Mouse (Mus musculus): Measurements from ENCODE around the gene Ranbp3. TPM values are rescaled to one million over a fixed set of nuclear protein-coding genes. Genes with fewer than 3 reads are reported as not detected.

Gene Ranbp3
- 131 and 144 TPM in 2 replicates for polyA plus RNA-seq (2012)

DNA sequence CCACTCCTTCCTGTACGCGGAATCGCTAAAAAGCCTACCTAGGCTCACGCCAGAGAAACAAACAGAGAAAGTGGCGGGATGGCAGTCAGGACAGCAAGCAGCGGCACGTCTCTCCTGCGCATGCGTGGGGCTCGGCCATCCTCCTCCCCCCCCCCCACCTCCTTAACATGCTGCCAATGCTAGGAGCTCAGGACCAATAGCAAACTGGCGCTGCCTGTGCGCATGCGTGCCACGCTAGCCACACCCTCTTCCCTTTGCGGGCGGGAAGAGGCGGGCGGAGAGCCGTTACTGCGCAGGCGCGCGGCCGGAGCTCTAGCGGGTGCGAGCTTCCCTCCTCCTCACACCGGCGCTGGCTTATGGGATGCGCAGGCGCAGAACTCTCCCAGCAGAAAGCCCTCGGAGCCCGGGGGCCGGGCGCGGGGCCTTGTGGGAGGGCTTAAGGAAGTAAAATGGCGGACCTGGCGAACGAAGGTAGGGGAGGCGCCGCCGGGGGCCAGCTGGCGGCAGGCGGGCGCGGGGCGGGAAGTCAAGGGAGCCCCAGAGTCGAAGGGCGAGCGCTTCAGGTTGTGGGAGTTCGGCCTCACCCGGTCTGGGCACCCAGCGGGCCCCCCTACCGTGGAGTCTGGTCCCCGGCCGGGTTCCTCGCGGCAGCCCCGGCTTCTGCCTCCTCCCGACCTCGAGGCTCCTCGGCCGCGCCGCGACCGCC is at the start of gene Ranbp3:
Gene Ranbp3 (plus strand): TSS at position 354 of the 706 bp plus-strand sequence.
- TF ChIP-seq GATA1 (IDR thresholded peaks at IDR 0.05; ENCODE audit: low read length) = no peak

DNA sequence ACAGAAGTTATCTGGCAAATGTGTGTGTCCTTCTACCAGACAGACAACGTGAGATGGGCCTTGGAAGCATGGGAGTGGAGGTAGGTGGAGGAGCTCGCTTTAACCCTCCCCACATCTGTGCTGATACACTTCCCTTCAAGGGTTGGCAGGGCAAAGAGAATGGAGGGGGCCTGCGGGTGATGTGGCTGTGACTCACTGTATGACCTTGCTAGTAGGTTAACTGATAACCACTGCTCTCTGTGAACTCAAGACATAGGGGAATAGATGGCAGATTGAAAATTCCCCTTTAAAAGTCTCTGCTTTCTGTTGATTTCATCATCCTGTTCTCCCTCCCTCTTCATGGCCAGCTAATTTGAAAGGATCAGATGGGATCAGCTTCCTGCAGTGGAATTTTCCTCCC is 47.6 kb upstream of the Ranbp3 start:
- TF ChIP-seq GATA1 (IDR thresholded peaks at IDR 0.05; ENCODE audit: low read length) = no peak

DNA sequence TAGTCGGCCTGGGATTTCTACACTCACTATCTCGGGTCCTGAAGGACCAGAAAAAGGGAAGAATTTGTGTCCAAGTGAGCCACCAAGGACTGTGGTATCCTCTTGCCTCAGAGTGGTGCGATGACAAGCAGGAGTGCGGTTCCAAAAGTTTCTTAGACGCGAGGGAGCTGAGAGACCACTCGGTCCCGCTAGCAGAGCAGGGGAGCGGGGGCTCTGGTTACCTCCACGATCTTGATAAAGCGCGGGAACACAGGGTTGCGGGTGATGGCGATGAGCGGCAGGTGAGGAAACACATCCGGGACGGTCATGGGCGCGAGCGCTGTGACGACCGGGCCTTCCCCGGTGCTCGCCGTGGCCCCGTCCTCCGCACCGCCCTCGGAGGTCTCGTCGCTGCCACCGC is 46.8 kb upstream of the Ranbp3 start:
- TF ChIP-seq GATA1 (IDR thresholded peaks at IDR 0.05; ENCODE audit: low read length) = no peak

DNA sequence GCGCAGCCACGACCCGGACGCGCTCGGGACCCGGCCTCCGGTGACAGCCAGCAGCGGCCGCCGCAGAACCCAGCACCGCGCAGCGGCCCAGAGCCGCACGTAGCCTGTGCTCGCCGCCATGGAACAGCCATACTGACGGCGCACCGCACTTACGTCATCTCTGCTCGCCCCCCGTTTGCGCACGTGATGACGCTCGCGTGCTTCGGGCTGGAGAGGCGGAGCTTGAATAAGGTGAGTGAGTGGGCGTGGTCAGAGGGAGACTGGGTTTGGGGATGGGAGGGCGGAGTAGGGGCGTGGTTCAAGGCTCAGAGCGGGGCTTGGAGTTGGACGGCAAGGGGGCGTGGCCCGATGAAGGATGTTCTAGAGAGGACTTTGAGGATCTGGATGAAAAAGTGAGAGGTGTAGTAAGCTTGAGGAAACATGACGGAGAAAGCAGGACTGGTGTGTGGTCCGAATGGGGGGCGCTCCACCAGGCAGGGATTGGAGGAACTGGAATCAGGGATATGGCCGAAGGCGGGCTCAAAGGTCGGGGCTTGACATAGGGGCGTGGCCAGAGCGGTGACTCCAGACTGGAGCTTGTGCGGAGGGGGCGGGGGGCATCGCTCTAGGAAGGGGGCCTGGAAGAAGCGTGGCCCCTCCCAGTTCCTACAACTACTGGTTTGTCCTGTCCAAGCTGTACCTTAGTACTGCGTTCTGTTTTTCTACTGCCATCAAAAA is 46.2 kb upstream of the Ranbp3 start, which contains the start of gene Lonp1:
Gene Lonp1 (minus strand): TSS at position 134 of the 717 bp plus-strand sequence.
- no peak for TF ChIP-seq GATA1 (IDR thresholded peaks at IDR 0.05; ENCODE audit: low read length)

DNA sequence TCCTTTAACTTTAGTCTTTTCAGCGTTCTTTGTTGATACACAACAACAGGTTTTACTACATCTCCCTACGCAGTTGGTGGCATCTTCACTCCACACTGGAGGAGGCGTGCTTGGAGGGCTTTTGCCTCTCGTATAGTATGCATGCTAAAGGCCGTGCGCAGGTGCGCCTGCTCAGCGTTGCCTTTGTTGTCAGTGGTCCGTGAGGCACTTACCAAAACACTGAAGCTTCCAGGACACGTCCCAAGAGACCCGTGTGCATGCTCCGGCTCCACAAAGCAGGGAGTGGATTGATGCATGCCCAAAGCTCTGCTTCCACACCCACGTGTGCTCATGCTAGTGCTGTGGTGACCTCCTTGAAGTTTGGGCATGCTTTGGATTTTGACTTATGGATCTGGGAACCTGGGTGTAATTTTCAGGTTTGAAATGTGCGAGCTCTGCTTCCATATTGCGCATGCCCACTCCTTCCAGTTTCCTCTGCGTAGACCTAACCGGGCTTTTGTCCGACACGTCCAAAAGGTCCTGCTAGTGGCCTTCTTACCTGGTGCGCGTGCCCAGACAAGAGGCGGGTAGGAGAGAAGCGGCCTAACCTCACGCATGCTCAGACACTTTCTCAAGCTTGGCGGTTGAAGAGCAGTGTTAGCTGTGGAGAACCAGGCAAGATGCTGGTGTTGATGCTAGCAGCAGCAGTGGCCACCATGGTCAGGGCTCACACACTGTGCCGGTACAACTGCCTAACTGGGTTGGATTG is 45.4 kb upstream of the Ranbp3 start, which contains the start of gene Catsperd:
Gene Catsperd (plus strand): TSS at position 614 of the 748 bp plus-strand sequence.
- TF ChIP-seq GATA1 (IDR thresholded peaks at IDR 0.05; ENCODE audit: low read length) = no peak

DNA sequence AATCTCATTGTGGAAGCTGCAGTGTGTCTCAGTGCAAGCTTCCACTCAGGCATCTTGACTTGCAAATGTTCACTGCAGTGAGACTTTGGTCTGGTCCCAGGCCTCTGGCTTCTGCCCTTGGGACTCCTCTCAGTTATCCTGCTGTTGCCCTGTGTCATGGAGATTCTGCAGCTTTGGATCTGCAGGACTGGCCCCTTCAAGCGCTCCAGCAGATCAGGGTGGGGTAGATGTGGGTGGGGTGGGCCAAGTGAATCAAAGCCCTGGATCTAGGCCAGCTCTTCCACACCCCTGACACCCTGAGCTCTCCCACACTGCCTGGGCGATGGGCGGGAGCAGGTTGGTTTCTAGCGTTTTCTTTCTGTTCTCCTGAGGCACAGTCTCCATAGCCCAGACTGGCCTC is 41.3 kb upstream of the Ranbp3 start:
- TF ChIP-seq GATA1 (IDR thresholded peaks at IDR 0.05; ENCODE audit: low read length) = no peak

DNA sequence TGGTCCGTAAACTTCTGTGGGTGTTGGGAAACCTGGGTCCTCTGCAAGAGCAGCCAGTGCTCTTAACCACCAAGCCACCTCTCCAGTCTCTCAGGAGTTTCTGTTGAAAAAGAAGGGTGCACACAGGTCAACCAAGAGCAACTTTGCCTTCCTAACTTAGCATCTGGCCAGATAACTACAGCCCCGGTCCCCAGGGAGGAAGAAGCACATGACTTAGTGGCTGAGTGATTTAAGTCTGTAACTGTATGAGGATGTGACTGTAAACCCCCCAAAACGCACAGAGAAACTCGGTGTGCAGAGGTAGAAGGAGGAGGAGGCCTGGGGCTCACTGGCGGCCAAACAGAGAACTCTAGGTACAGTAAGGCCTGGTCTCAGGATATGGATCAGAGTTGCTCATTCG is 39.1 kb upstream of the Ranbp3 start:
- no peak for TF ChIP-seq GATA1 (IDR thresholded peaks at IDR 0.05; ENCODE audit: low read length)

DNA sequence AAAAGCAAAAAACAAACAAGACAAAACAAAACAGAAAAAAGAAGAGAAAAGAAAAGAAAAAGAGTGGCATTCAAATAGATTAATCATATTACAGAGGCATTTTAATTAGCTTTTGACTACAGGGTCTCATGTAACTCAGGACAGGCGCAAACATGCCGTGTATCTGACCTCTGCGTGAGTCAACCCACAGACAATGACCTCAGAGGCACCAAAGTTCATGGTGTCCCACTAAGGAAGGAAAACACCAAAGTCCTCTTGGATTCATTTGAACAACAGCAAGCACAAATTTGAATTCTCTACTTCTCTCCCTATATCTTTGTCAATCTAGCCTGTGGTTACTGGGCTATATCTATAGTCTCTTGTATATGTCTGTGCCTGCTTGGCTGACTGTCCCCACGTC is 29.9 kb upstream of the Ranbp3 start:
- TF ChIP-seq GATA1 (IDR thresholded peaks at IDR 0.05; ENCODE audit: low read length) = no peak

DNA sequence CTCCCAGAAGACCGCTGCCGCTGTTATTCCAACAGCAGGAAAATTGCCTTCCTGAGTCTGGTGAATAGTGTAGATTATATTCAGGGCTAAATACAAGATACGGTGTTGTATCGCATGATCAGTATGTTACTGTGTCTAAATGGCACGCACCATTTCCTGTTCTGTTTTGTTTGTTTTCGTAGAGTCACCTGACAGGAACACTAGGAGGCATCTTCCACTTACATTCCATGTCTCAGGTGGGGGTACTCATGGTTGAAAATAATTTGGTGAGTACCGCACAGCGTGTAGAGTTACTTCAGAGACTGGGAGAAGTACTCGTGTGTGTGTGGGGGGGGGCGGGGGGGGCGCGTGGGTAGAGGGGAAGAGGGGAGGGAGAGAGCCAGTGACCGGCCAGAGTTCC is 25.5 kb upstream of the Ranbp3 start:
- no peak for TF ChIP-seq GATA1 (IDR thresholded peaks at IDR 0.05; ENCODE audit: low read length)

DNA sequence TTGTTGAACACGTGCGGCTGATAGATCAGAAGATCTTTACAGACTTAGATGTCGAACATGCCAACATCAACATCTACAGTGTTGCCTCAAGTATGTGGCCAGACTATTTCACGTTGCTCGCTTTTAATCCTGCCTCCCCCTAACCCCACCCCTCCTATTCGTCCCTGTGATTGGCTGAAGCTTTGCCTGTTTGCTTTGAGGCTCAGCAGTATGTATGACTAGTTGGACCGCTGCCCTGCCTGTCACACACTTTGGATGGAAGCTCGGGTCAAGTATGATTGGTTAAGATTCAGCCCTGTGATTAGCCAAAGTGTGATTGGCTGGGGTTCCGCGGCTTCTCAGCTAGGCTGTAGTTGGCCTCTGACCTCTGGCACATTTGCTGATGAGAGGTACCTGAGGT is 21.3 kb upstream of the Ranbp3 start:
- TF ChIP-seq GATA1 (IDR thresholded peaks at IDR 0.05; ENCODE audit: low read length) = no peak

DNA sequence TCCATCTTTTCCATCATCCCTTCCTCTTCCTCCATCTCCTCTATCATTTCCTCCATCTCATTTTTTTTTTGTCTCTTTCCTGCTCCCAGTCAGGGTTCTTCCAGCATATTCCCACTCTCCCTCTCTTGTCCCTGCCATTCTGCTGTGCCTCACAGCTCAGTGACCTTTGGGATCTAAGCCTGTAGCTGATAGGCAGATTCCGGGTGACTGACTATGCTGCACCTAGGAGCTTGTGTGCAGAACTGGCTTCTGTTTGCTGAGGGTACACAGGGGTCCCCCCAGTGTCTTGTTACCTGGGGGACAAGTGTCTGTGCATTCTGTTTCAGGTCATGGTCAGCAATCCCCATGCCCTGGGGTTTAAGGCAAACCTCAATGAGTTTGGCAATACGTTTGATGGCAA is 18.3 kb upstream of the Ranbp3 start:
- TF ChIP-seq GATA1 (IDR thresholded peaks at IDR 0.05; ENCODE audit: low read length) = no peak

DNA sequence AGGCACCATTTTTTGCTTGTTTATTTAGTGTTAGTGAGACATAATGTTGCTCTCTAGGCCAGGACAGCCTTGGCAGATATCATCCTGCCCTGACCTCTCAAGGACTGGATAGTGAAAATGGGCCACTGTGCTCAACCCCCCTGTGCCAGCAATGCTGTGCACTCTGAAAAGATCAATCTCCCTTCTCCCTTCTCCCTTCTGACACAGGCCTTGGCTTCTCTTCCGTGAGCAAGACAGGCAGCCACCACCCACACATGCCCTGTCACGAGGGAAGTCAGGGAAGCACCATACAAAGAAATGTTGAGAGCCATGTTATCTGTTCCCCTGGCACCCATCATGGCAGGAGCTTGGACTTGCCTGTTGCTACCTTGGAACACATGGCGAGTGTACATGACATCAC is 17.8 kb upstream of the Ranbp3 start:
- no peak for TF ChIP-seq GATA1 (IDR thresholded peaks at IDR 0.05; ENCODE audit: low read length)

DNA sequence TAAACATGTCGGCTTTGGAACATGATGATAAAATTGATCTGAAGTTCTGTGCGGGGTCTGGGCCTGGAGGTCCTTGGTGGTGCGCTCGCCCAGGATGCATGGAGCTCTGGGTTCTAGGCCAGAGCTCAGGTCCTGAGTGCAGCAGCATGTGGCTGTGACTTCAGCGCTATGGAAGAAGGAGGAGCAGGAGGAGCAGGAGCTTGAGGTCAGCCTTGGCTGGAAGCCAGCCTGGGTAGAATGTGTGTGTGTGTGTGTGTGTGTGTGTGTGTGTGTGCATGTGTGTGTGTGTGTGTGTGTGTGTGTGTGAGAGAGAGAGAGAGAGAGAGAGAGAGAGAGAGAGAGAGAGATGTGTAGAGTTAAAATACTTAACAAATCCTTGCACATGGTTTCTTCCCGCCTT is 16.9 kb upstream of the Ranbp3 start:
- TF ChIP-seq GATA1 (IDR thresholded peaks at IDR 0.05; ENCODE audit: low read length) = no peak

DNA sequence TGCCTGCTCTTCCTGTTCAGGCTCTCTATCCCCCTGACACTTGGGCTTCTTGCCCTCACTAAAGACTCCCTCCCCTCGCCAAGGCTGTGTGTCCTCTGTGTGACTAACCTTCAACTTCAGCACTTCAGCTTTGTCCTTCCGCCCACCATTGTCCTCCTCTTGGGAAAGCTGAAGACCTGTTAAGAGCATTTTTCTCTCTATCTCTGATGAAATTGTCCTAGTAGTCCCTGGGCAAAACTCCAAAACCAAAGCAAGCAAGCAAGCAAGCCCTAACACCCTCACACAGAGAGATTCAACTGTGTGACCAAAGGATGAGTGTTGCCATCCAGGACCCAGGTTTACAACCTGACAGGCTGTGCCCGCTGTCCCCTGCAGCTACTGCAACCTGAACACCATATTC is 9.4 kb upstream of the Ranbp3 start:
- TF ChIP-seq GATA1 (IDR thresholded peaks at IDR 0.05; ENCODE audit: low read length) = no peak

DNA sequence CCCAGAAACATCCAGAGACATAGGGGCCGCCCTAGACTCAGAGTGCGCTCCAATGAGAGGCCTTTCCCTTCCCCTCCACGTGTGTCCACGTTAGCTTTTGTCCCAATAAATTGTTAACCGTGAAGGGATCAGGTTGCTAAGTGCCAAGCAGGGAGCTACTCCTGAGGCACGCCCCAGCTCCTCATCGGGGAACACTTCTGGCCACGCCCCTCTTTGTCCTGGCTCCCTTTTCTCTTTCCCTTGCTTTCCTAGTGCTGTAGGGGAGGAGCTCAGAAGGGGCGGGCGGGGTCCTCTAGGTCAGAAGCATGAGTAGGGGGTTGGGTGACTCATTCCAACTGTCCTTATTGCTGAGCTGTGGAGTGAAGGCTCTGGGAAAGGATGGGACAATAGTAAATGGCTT is 8.8 kb upstream of the Ranbp3 start:
- TF ChIP-seq GATA1 (IDR thresholded peaks at IDR 0.05; ENCODE audit: low read length) = no peak

DNA sequence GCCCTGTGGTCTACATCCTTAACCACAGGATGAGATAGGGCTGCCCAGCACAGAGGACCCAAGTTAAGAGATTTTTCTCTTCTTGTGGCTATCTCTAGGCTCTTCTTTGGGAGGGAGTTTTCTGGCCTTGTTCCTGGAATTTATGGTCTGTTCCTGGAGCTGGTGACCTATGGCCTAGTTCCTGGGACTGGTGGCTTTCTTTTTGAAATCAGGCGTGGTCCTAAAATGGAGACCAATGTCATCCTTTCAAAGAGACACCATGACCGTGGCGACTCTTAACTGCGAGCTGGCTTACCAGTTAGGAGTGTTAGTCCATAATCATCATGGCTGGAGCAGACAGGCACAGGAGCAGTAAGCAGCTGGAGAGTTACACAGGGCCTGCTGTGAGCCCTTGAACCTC is 6.7 kb upstream of the Ranbp3 start:
- no peak for TF ChIP-seq GATA1 (IDR thresholded peaks at IDR 0.05; ENCODE audit: low read length)
